ENCODE assay signal across 8 mouse cellular contexts in the genomic region with DNA sequence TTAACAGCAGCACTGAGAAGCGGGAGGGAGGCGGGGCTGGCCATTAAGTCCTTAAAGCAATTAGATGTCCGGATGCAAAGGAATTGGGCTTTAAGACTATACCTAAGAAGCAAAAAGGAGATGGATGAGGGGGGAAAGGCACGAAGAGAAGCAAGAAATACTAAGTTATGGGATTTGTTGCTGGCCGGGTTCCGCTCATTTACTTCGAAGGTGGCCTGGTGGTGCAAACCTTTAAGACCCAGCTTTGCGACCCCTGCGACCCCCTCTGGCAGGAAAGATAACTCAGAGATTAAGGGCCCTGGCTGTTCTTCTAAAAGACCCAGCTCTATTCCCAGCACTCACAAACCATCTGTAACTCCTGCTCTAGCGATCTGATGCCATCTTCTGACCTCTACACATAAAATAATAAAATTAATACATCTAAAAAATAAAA. TPM values are rescaled to one million over a fixed set of nuclear protein-coding genes. Genes with fewer than 3 reads are reported as not detected.
DNase-seq lines count a peak whose midpoint lies in the region; ATAC-seq and TF ChIP-seq lines count a peak whose summit lies in the region.

No protein-coding gene starts in this region.

- H3K4me3 ChIP-seq in testis, adult 2 months (ENCODE audit: control insufficient read depth, low read depth, low read length) = peak overlapping the region; percentile 89
- H3K4me3 ChIP-seq in forebrain, postnatal 0 days (ENCODE audit: low read depth, low read length) = peak overlapping the region; percentile 28
- peak overlapping the region; percentile 23 to 28; a peak in 2 of 4 replicates for H3K4me3 ChIP-seq in liver, embryonic 14.5 days (ENCODE audit: insufficient read depth in 1 of 2, low read depth in 2 of 2, low read length in 2 of 2)
- H3K4me3 ChIP-seq in stomach, embryonic 16.5 days (replicated peaks; ENCODE audit: low read length) = peak overlapping the region; percentile 43

- TF ChIP-seq CTCF in testis, adult 2 months (IDR thresholded peaks at IDR 0.05; ENCODE audit: control insufficient read depth, insufficient read depth, insufficient replicate concordance, low read depth, low read length) = no peak
- peak; percentile 19; the same call in 1 of the 2 replicates for TF ChIP-seq CTCF in forebrain, postnatal 0 days (IDR thresholded peaks at IDR 0.05; ENCODE audit: low read depth)
- no peak for TF ChIP-seq CTCF in liver, embryonic 14.5 days (IDR thresholded peaks at IDR 0.05; ENCODE audit: low read depth)

- H3K27me3 ChIP-seq in testis, adult 2 months (ENCODE audit: control insufficient read depth, insufficient read depth, low read length) = no peaks in the 10 kb centered on the region
- no peaks in the 10 kb centered on the region for H3K27me3 ChIP-seq in forebrain, postnatal 0 days (ENCODE audit: insufficient read depth, low read length)
- H3K27me3 ChIP-seq in liver, embryonic 14.5 days (ENCODE audit: control insufficient read depth, insufficient read depth, low read length) = peaks cover 17% of the 10 kb centered on the region
- H3K27me3 ChIP-seq in stomach, embryonic 16.5 days (ENCODE audit: control insufficient read depth, insufficient read depth, low read length) = peaks cover 10% of the 10 kb centered on the region

- ATAC-seq in forebrain, postnatal 0 days = no peak
- ATAC-seq in liver, embryonic 14.5 days (ENCODE audit: insufficient read depth) = no peak
- no peak for ATAC-seq in stomach, embryonic 16.5 days (ENCODE audit: insufficient read depth, low FRiP score)

- H3K36me3 ChIP-seq in testis, adult 2 months (ENCODE audit: control insufficient read depth, insufficient read depth, low read length) = no peaks in the 10 kb centered on the region; the same call in 1 of the 2 replicates
- H3K36me3 ChIP-seq in forebrain, postnatal 0 days (ENCODE audit: insufficient read depth) = no peaks in the 10 kb centered on the region
- no peaks in the 10 kb centered on the region for H3K36me3 ChIP-seq in liver, embryonic 14.5 days (replicated peaks; ENCODE audit: control insufficient read depth, insufficient read depth, low read depth)
- no peaks in the 10 kb centered on the region for H3K36me3 ChIP-seq in stomach, embryonic 16.5 days (ENCODE audit: control insufficient read depth, insufficient read depth, low read length)

- no peak for TF ChIP-seq EP300 in liver, embryonic 14.5 days (IDR thresholded peaks at IDR 0.05; ENCODE audit: low read depth)

- 4% methylated on average over 10 of the region's 10 CpGs for WGBS in forebrain, postnatal 0 days
- 15% methylated on average over 10 of the region's 10 CpGs for WGBS in liver, embryonic 14.5 days (ENCODE audit: insufficient replicate concordance)
- 8% methylated on average over 10 of the region's 10 CpGs for WGBS in stomach, embryonic 16.5 days

- peak overlapping the region; percentile 44 for H3K4me2 ChIP-seq in forebrain, postnatal 0 days (ENCODE audit: low read depth)
- H3K4me2 ChIP-seq in liver, embryonic 14.5 days (ENCODE audit: low read depth) = peak overlapping the region; percentile 52
- peak overlapping the region; percentile 55 for H3K4me2 ChIP-seq in stomach, embryonic 16.5 days (ENCODE audit: low read depth, low read length)

- peaks cover 20% of the 10 kb centered on the region for H3K4me1 ChIP-seq in testis, adult 2 months (ENCODE audit: control insufficient read depth, insufficient read depth, low read length)
- peaks cover 2% of the 10 kb centered on the region; the same call in 1 of the 2 replicates for H3K4me1 ChIP-seq in forebrain, postnatal 0 days (ENCODE audit: insufficient read depth)
- H3K4me1 ChIP-seq in liver, embryonic 14.5 days (replicated peaks; ENCODE audit: control insufficient read depth in 2 of 2, insufficient read depth in 2 of 2, low read length in 1 of 2) = peaks cover 0 to 8% of the 10 kb centered on the region in 2 experiments; a peak in 2 of 4 replicates
- H3K4me1 ChIP-seq in stomach, embryonic 16.5 days (ENCODE audit: control insufficient read depth, insufficient read depth, low read length) = peaks cover 14% of the 10 kb centered on the region; the same call in 1 of the 2 replicates

- intact Hi-C loops in gastrocnemius, postnatal 36 days (cut with DNase I) = no loop called here

- H3K27ac ChIP-seq in testis, adult 2 months (ENCODE audit: control insufficient read depth, insufficient read depth, low read depth, low read length) = peak overlapping the region; percentile 87
- no peak overlapping the region for H3K27ac ChIP-seq in forebrain, postnatal 0 days (ENCODE audit: low read depth, low read length)
- no peak overlapping the region for H3K27ac ChIP-seq in liver, embryonic 14.5 days
- no peak overlapping the region for H3K27ac ChIP-seq in stomach, embryonic 16.5 days (ENCODE audit: low read length)

- peak overlapping the region; percentile 26; the same call in 1 of the 2 replicates for H3K9ac ChIP-seq in forebrain, postnatal 0 days
- H3K9ac ChIP-seq in liver, embryonic 14.5 days (replicated peaks) = no peak overlapping the region
- H3K9ac ChIP-seq in stomach, embryonic 16.5 days (ENCODE audit: low read length) = peak overlapping the region; percentile 7; the same call in 1 of the 2 replicates

- H3K9me3 ChIP-seq in forebrain, postnatal 0 days (ENCODE audit: low read length) = no peaks in the 10 kb centered on the region
- no peaks in the 10 kb centered on the region for H3K9me3 ChIP-seq in liver, embryonic 14.5 days (ENCODE audit: control insufficient read depth, low read length)
- H3K9me3 ChIP-seq in stomach, embryonic 16.5 days (replicated peaks; ENCODE audit: control insufficient read depth, low read length) = no peaks in the 10 kb centered on the region

- TF ChIP-seq POLR2A in testis, adult 2 months (IDR thresholded peaks at IDR 0.05; ENCODE audit: control insufficient read depth, low read depth, low read length) = no peak

- DNase-seq in testis, postnatal 14 days (ENCODE audit: low spot score) = no peak
- DNase-seq in forebrain, postnatal 0 days = no peak
- no peak for DNase-seq in liver, embryonic 14.5 days (ENCODE audit: low read depth in 3 of 3, low spot score in 3 of 3)
- DNase-seq in gastrocnemius, postnatal 36 days = no peak
- no peak for DNase-seq in adrenal gland, postnatal 14 days
- DNase-seq in right cerebral cortex, postnatal 10 days (ENCODE audit: low spot score in 2 of 2) = no peak

RNA-seq across cellular contexts. Expression of a gene that starts 0.5 kb away (rescaled TPM):
- polyA plus RNA-seq in testis, adult 2 months (2012; rRNA removed) = 105 and 106 TPM in 2 replicates
- total RNA-seq in forebrain, postnatal 0 days (2014; rRNA removed) = 13.7 and 13.8 TPM in 2 replicates
- 9.6 and 14.7 TPM in 2 replicates for polyA plus RNA-seq in forebrain, postnatal 0 days (2015; fragmentation: Nextera tagmentation; extraction: Ambion mirVana)
- 0.09 TPM in 1 of 2 replicates, not detected in the other for polyA plus RNA-seq in liver, embryonic 14.5 days (2012; rRNA removed)
- not detected in 2 replicates for polyA plus RNA-seq in liver, embryonic 14.5 days (2014; fragmentation: Nextera tagmentation; extraction: Ambion mirVana)
- 0.53 and 0.65 TPM in 2 replicates for polyA plus RNA-seq in stomach, embryonic 16.5 days (2015; fragmentation: Nextera tagmentation; extraction: Ambion mirVana)
- under 1 TPM in 1 of 2 experiments, not detected in 1; 0.18 TPM for total RNA-seq in gastrocnemius, postnatal 36 days (2021)
- not detected in 2 replicates for total RNA-seq in adrenal gland, postnatal 14 days (2021)

RNA-seq across cellular contexts. Expression of a gene that starts 10.5 kb away (rescaled TPM):
- polyA plus RNA-seq in testis, adult 2 months (2012; rRNA removed) = 0.51 and 0.63 TPM in 2 replicates
- 130 and 148 TPM in 2 replicates for total RNA-seq in forebrain, postnatal 0 days (2014; rRNA removed)
- polyA plus RNA-seq in forebrain, postnatal 0 days (2015; fragmentation: Nextera tagmentation; extraction: Ambion mirVana) = 88.5 and 113 TPM in 2 replicates
- polyA plus RNA-seq in liver, embryonic 14.5 days (2012; rRNA removed) = 0.47 and 0.50 TPM in 2 replicates
- polyA plus RNA-seq in liver, embryonic 14.5 days (2014; fragmentation: Nextera tagmentation; extraction: Ambion mirVana) = 0.09 TPM in 1 of 2 replicates, not detected in the other
- 9.3 and 9.8 TPM in 2 replicates for polyA plus RNA-seq in stomach, embryonic 16.5 days (2015; fragmentation: Nextera tagmentation; extraction: Ambion mirVana)
- total RNA-seq in gastrocnemius, postnatal 36 days (2021) = 1 to 10 TPM; 1.4 to 1.8 TPM
- total RNA-seq in adrenal gland, postnatal 14 days (2021) = 13.0 and 18.9 TPM in 2 replicates

RNA-seq across cellular contexts. Expression of a gene that starts 23.7 kb away (rescaled TPM):
- polyA plus RNA-seq in testis, adult 2 months (2012; rRNA removed) = 69.3 and 76.1 TPM in 2 replicates
- total RNA-seq in forebrain, postnatal 0 days (2014; rRNA removed) = 15.0 and 16.7 TPM in 2 replicates
- polyA plus RNA-seq in forebrain, postnatal 0 days (2015; fragmentation: Nextera tagmentation; extraction: Ambion mirVana) = 19.3 and 24.2 TPM in 2 replicates
- 2.5 and 2.8 TPM in 2 replicates for polyA plus RNA-seq in liver, embryonic 14.5 days (2012; rRNA removed)
- 0.58 and 1.5 TPM in 2 replicates for polyA plus RNA-seq in liver, embryonic 14.5 days (2014; fragmentation: Nextera tagmentation; extraction: Ambion mirVana)
- polyA plus RNA-seq in stomach, embryonic 16.5 days (2015; fragmentation: Nextera tagmentation; extraction: Ambion mirVana) = 12.2 and 13.1 TPM in 2 replicates
- total RNA-seq in gastrocnemius, postnatal 36 days (2021) = 10 to 100 TPM; 38.3 to 40.7 TPM
- total RNA-seq in adrenal gland, postnatal 14 days (2021) = 70.3 and 84.6 TPM in 2 replicates

RNA-seq across cellular contexts. Expression of a gene that starts 24.2 kb away (rescaled TPM):
- 0.05 TPM in 1 of 2 replicates, not detected in the other for polyA plus RNA-seq in testis, adult 2 months (2012; rRNA removed)
- total RNA-seq in forebrain, postnatal 0 days (2014; rRNA removed) = not detected in 2 replicates
- polyA plus RNA-seq in forebrain, postnatal 0 days (2015; fragmentation: Nextera tagmentation; extraction: Ambion mirVana) = 0.11 TPM in 1 of 2 replicates, not detected in the other
- polyA plus RNA-seq in liver, embryonic 14.5 days (2012; rRNA removed) = 0.37 TPM in 1 of 2 replicates, not detected in the other
- not detected in 2 replicates for polyA plus RNA-seq in liver, embryonic 14.5 days (2014; fragmentation: Nextera tagmentation; extraction: Ambion mirVana)
- not detected in 2 replicates for polyA plus RNA-seq in stomach, embryonic 16.5 days (2015; fragmentation: Nextera tagmentation; extraction: Ambion mirVana)
- under 1 TPM in 1 of 2 experiments, not detected in 1; 0.08 TPM for total RNA-seq in gastrocnemius, postnatal 36 days (2021)
- total RNA-seq in adrenal gland, postnatal 14 days (2021) = not detected in 2 replicates

RNA-seq across cellular contexts. Expression of a gene that starts 28.5 kb away (rescaled TPM):
- polyA plus RNA-seq in testis, adult 2 months (2012; rRNA removed) = 63.6 and 78.1 TPM in 2 replicates
- total RNA-seq in forebrain, postnatal 0 days (2014; rRNA removed) = 4.3 and 6.0 TPM in 2 replicates
- polyA plus RNA-seq in forebrain, postnatal 0 days (2015; fragmentation: Nextera tagmentation; extraction: Ambion mirVana) = 6.8 and 7.0 TPM in 2 replicates
- 4.1 and 5.0 TPM in 2 replicates for polyA plus RNA-seq in liver, embryonic 14.5 days (2012; rRNA removed)
- 4.7 and 5.0 TPM in 2 replicates for polyA plus RNA-seq in liver, embryonic 14.5 days (2014; fragmentation: Nextera tagmentation; extraction: Ambion mirVana)
- polyA plus RNA-seq in stomach, embryonic 16.5 days (2015; fragmentation: Nextera tagmentation; extraction: Ambion mirVana) = 14.8 and 15.1 TPM in 2 replicates
- 1 to 10 TPM; 2.3 to 2.5 TPM for total RNA-seq in gastrocnemius, postnatal 36 days (2021)
- 13.0 and 14.6 TPM in 2 replicates for total RNA-seq in adrenal gland, postnatal 14 days (2021)

Comparison
In these comparisons a context has a peak if more than half of its experiments do, and no peak if none do; other contexts are left out.
1. H3K4me3 ChIP-seq: peak in every context shown above with its lines; median percentile 89 in testis, adult 2 months; 43 in stomach, embryonic 16.5 days; 28 in forebrain, postnatal 0 days; 26 in liver, embryonic 14.5 days.